Mouse (Mus musculus) lung, adult 2 months (tissue): ENCODE data around the gene Atr.

ENCODE experiments used
- CTCF ChIP-seq: fragments of 200-500 bp; IDR thresholded peaks from 2 replicates; pipeline ENCODE4 v1.5.1; 2011; ENCODE audit warnings: mild to moderate bottlenecking, low read length, control low read depth; ENCODE audit not compliant: insufficient read depth
- POLR2A ChIP-seq: fragments of 200-500 bp; IDR thresholded peaks from 2 replicates; pipeline ENCODE4 v1.6.1; 2011; ENCODE audit warnings: low read depth, mild to moderate bottlenecking, control low read depth, low read length, borderline replicate concordance; ENCODE audit errors: extremely low read depth

- TF ChIP-seq CTCF, result no peak
- no peak for TF ChIP-seq POLR2A
These were observed 22.6 kb upstream of the Atr start for GRCm38 (mm10) chr9:95834799-95835198.
